Mouse (Mus musculus) layer of hippocampus, adult 2 months (tissue): ENCODE data around the gene Spata1. TPM values are rescaled to one million over a fixed set of nuclear protein-coding genes. Genes with fewer than 3 reads are reported as not detected.
"Not testable (repeated sequence)": the region's sequence is repeated elsewhere in the genome, so short reads cannot be mapped to it uniquely, and the experiment has no call there.

Experiments used
- DNase-seq, 2 experiments: peaks; one replicate each; pipeline ENCODE4 v3.0.0; 2022; ENCODE audit warnings: low spot score in 2 of 2
- H3K27ac ChIP-seq: fragments of 200-600 bp; 2 replicates; pipeline ENCODE4 v1.8.1; 2022
- H3K4me3 ChIP-seq: fragments of 200-600 bp; 2 replicates; pipeline ENCODE4 v1.8.1; 2022; ENCODE audit warnings: mild to moderate bottlenecking
- CTCF ChIP-seq: fragments of 200-600 bp; conservative IDR thresholded peaks from 2 replicates; pipeline ENCODE4 v1.8.1; 2022; ENCODE audit warnings: antibody characterized with exemption, mild to moderate bottlenecking, moderate library complexity
- total RNA-seq, 2 experiments: library from RNA; stranded (reverse); gene quantifications; 2 replicates each; pipeline ENCODE4 v1.2.3; 2021

Gene Spata1
- total RNA-seq, 2 experiments from 2014 or later, result 2.8 to 4.9 TPM

- Histone ChIP-seq H3K27ac (no peak overlapping the region), H3K4me3 (no peak overlapping the region)
- no peak for DNase-seq
- no peak for TF ChIP-seq CTCF
Observed at GRCm38 (mm10) chr3:146448969-146449368, 50.6 kb downstream of the Spata1 start.

DNA sequence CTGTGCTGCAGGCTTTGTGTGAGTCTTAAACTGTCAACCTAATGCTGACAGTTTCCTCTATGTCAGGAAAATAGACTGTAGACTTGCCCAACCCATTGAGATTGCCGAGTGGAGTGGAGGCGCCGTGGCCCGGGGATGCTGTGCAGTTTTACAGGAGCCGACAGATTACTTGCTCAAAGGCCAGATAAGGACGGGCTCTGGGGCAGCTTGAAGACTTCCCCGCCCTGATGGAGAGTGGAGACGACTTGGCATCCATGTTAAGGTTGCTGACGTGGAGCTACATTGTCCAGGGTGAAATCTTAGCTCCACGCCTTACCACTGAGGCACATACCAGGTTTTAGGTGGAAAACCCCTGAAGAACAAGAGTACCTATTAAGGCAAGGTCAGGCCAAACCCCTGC lies 51.2 kb downstream of the Spata1 start:
- no peak for DNase-seq
- Histone ChIP-seq H3K4me3 (no peak overlapping the region), H3K27ac (no peak overlapping the region)
- no peak for TF ChIP-seq CTCF

GRCm38 (mm10) chr3:146447598-146447997 lies 52.0 kb downstream of the Spata1 start:
- no peak for TF ChIP-seq CTCF
- H3K27ac ChIP-seq, result no peak overlapping the region
- H3K4me3 ChIP-seq, result no peak overlapping the region
- no peak for DNase-seq

DNA sequence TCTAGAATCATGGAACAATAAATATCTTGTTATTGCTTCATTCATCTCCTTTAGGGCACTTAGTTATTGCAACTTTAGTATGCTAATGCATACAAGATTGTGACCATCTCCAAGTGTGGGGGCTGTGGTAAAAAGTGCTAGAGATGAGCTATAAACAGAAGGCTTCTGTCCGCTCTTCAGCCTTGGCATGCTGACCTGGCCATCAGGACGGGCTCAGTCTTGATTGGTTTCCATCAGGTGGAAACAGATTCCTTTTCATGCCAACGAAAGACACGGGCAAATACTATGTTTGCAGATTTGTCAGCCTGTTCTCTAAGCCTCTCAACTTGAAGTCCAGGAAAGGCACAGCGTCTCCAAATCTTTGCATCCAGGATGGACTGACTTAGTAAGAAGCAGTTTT lies 52.4 kb downstream of the Spata1 start:
- TF ChIP-seq CTCF, result no peak
- Histone ChIP-seq H3K27ac (no peak overlapping the region), H3K4me3 (no peak overlapping the region)
- no peak for DNase-seq

GRCm38 (mm10) chr3:146444880-146445279 lies 54.7 kb downstream of the Spata1 start:
- TF ChIP-seq CTCF, result no peak
- DNase-seq, result no peak

DNA sequence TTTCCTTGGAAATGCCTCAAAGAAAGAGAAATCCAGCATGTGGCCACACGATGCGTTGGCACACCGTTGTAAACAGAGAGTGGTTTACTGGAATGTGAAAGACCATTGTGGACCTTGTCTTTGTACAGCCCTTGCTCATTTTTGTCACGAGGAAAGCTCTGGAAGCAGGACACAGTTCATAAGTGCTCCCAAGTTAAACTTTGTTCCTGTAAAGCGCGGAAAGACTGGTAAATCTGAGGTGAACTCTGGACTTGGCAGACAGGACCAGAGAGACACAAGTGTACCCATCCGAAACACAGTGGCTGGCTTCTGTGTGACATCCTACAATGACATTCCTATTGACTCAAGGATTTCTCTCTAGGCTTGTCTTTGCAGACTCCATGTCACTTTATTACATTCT lies 56.2 kb downstream of the Spata1 start:
- Histone ChIP-seq H3K27ac (no peak overlapping the region), H3K4me3 (no peak overlapping the region)
- no peak for TF ChIP-seq CTCF
- no peak for DNase-seq

More at GRCm38 (mm10) chr3:146444880-146445279, 54.7 kb downstream of the Spata1 start:
- Histone ChIP-seq H3K4me3 (no peak overlapping the region), H3K27ac (no peak overlapping the region)

- no peak for DNase-seq
- TF ChIP-seq CTCF, result no peak
- H3K4me3 ChIP-seq, result no peak overlapping the region
- no peak overlapping the region for H3K27ac ChIP-seq
Observed at GRCm38 (mm10) chr3:146442936-146443335, 56.6 kb downstream of the Spata1 start.

DNA sequence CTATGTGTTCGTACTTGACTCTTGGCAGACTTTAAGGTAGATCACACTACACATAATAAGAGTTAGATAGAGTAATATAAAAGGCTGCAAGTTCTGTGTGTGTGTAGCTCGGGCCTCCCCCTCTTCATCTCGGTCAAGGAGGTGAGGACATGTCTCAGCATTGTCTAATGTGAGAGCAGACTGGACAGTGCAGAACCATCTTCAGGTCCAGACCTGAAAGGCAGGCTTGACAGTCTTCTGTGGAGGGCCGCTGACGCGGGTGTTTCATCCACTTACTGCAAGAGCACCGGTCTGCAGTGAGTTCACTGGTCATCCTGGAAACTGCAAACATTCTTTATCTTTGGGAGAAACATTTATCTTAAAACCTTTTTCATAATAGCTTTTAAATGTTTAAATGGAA lies 57.1 kb downstream of the Spata1 start:
- Histone ChIP-seq H3K27ac (no peak overlapping the region), H3K4me3 (no peak overlapping the region)
- no peak for TF ChIP-seq CTCF
- DNase-seq, result no peak

DNA sequence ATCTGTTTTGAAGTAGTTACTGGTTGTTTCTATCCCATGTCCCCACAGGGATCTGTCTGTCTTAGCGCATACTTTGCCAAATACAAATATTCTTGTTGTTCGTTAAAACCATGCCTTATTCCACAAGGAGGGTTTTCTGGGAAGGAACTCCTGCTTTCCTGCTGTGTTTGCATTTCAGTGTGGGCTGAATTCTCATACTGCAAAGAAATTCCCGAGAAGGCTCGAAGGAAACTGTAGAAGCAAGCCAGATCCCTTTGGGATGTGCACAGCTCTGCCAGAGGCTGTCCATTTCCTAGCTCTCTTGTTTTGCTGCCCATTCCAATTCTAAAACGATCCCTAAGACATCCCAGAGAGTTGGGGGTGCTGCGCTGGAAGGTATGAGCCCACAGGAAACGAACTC lies 59.1 kb downstream of the Spata1 start:
- no peak for TF ChIP-seq CTCF
- DNase-seq, result no peak
- Histone ChIP-seq H3K4me3 (no peak overlapping the region), H3K27ac (no peak overlapping the region; the same call in 1 of the 2 replicates)

- Histone ChIP-seq H3K4me3 (no peak overlapping the region), H3K27ac (peak overlapping the region; percentile 39; the same call in 1 of the 2 replicates)
- no peak for TF ChIP-seq CTCF
- no peak for DNase-seq
Observed at GRCm38 (mm10) chr3:146440011-146440410, 59.5 kb downstream of the Spata1 start.

- TF ChIP-seq CTCF, result no peak
- no peak overlapping the region for H3K4me3 ChIP-seq
- DNase-seq, result no peak
- no peak overlapping the region for H3K27ac ChIP-seq
Observed at GRCm38 (mm10) chr3:146436114-146436513, 63.4 kb downstream of the Spata1 start.

- no peak overlapping the region for H3K27ac ChIP-seq
- no peak for TF ChIP-seq CTCF
- no peak for DNase-seq
Observed at GRCm38 (mm10) chr3:146435533-146435932, 64.0 kb downstream of the Spata1 start.

DNA sequence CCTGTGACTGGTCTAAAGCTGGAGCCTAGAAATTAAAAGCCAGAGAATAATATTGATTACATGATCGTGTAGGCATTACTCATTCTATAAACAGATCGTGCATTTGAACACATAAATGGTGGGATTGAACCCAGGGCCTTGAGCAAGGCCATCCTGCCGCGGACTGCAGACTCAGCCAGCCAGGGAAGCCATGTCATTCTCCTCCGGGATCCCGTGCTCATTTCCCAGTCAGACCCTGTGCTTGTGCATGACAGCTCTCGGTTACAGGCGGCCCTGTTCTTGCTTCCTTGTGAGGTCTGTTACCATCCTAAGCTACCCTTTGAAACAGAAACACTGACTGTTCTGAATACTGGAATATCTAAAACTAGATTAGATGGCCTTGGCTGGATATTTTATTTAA lies 64.9 kb downstream of the Spata1 start:
- DNase-seq, result no peak
- no peak for TF ChIP-seq CTCF
- H3K27ac ChIP-seq, result no peak overlapping the region
- no peak overlapping the region for H3K4me3 ChIP-seq

More at GRCm38 (mm10) chr3:146435533-146435932, 64.0 kb downstream of the Spata1 start:
- H3K4me3 ChIP-seq, result no peak overlapping the region

DNA sequence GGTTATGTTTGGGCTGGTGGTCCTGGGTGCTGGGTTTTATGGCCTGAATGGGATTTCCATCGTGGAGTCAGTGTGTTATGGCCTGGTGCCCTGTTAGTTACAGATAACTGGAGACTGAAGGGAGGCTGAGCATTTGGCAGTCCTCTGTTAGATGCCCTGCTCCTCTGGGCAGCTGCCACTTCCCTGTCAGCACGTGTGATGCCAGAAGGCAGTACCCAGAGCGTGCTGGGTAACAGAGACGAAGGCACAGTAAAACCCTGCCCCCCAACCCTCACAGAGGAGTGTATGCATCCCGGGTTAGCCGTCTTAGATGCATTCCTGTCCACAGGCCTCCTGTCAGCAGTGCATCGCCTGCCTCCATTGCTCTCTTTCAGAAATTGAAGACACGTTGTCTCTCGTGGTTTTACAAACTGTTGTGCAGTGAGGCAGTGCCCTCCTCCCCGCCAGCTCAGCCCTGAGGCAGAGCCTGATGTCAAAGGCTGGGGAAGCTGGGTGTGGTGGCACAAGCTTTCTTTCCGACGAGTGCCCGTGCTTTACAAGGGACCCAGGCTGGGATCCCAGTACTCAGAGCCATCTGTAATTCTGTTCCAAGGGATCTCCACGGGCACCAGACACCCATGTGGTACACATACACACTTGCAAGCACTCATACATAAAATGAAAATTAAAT lies 65.7 kb downstream of the Spata1 start:
- no peak for DNase-seq
- Histone ChIP-seq H3K27ac (no peak overlapping the region), H3K4me3 (no peak overlapping the region)
- TF ChIP-seq CTCF, result no peak

DNA sequence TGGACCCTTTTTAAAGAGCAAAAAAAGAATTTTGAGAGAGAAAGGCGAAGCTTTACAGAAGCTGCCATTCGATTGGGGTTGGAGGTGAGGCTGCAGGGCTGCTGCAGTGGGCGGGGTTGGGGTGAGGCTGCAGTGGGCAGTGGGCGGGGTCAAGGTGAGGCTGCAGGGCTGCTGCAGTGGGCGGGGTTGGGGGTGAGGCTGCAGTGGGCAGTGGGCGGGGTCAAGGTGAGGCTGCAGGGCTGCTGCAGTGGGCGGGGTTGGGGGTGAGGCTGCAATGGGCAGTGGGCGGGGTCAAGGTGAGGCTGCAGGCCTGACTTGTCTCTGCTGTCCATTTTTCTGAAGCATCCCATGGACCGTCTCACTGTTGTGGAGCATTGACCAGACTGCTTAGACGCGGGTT lies 66.5 kb downstream of the Spata1 start:
- H3K27ac ChIP-seq, H3K4me3 ChIP-seq, DNase-seq: not testable (repeated sequence)
